Mouse (Mus musculus): Measurements from ENCODE around the gene Trmt10a. TPM values are rescaled to one million over a fixed set of nuclear protein-coding genes. Genes with fewer than 3 reads are reported as not detected.
A peak's percentile ranks its signal among the peaks of the same experiment; 100 is the strongest.

Trmt10a gene
- total RNA-seq, 1 experiment from 2014 or later, result 27.1 TPM

GRCm38 (mm10) chr3:138175551-138175950, 32.3 kb downstream of the Trmt10a start:
- ATAC-seq (replicated peaks in 1 of 2; ENCODE audit: insufficient read depth in 1 of 2, low FRiP score in 2 of 2, low TSS enrichment in 1 of 2, low read depth in 1 of 2, poor library complexity in 2 of 2, severe bottlenecking in 2 of 2), result no peak

- no peak for ATAC-seq (replicated peaks in 1 of 2; ENCODE audit: insufficient read depth in 1 of 2, low FRiP score in 2 of 2, low TSS enrichment in 1 of 2, low read depth in 1 of 2, poor library complexity in 2 of 2, severe bottlenecking in 2 of 2)
Observed at GRCm38 (mm10) chr3:138182019-138182418, 38.8 kb downstream of the Trmt10a start.

GRCm38 (mm10) chr3:138183371-138183770, 40.1 kb downstream of the Trmt10a start:
- ATAC-seq (replicated peaks in 1 of 2; ENCODE audit: insufficient read depth in 1 of 2, low FRiP score in 2 of 2, low TSS enrichment in 1 of 2, low read depth in 1 of 2, poor library complexity in 2 of 2, severe bottlenecking in 2 of 2), result no peak

- no peak for ATAC-seq (replicated peaks in 1 of 2; ENCODE audit: insufficient read depth in 1 of 2, low FRiP score in 2 of 2, low TSS enrichment in 1 of 2, low read depth in 1 of 2, poor library complexity in 2 of 2, severe bottlenecking in 2 of 2)
Observed at GRCm38 (mm10) chr3:138185290-138185689, 42.0 kb downstream of the Trmt10a start.

GRCm38 (mm10) chr3:138185995-138186930, 43.0 kb downstream of the Trmt10a start:
- no peak for ATAC-seq (replicated peaks in 1 of 2; ENCODE audit: insufficient read depth in 1 of 2, low FRiP score in 2 of 2, low TSS enrichment in 1 of 2, low read depth in 1 of 2, poor library complexity in 2 of 2, severe bottlenecking in 2 of 2)

GRCm38 (mm10) chr3:138192260-138192659, 49.0 kb downstream of the Trmt10a start:
- no peak for ATAC-seq (replicated peaks in 1 of 2; ENCODE audit: insufficient read depth in 1 of 2, low FRiP score in 2 of 2, low TSS enrichment in 1 of 2, low read depth in 1 of 2, poor library complexity in 2 of 2, severe bottlenecking in 2 of 2)

- no peak for ATAC-seq (replicated peaks in 1 of 2; ENCODE audit: insufficient read depth in 1 of 2, low FRiP score in 2 of 2, low TSS enrichment in 1 of 2, low read depth in 1 of 2, poor library complexity in 2 of 2, severe bottlenecking in 2 of 2)
Observed at GRCm38 (mm10) chr3:138193683-138194302, 50.5 kb downstream of the Trmt10a start, which contains the start of gene 4930579F01Rik. Gene 4930579F01Rik, minus strand, starts transcription at chr3:138193825.

GRCm38 (mm10) chr3:138197093-138197492, 53.8 kb downstream of the Trmt10a start:
- ATAC-seq (replicated peaks in 1 of 2; ENCODE audit: insufficient read depth in 1 of 2, low FRiP score in 2 of 2, low TSS enrichment in 1 of 2, low read depth in 1 of 2, poor library complexity in 2 of 2, severe bottlenecking in 2 of 2), result no peak

GRCm38 (mm10) chr3:138197556-138197955, 54.3 kb downstream of the Trmt10a start:
- ATAC-seq (replicated peaks in 1 of 2; ENCODE audit: insufficient read depth in 1 of 2, low FRiP score in 2 of 2, low TSS enrichment in 1 of 2, low read depth in 1 of 2, poor library complexity in 2 of 2, severe bottlenecking in 2 of 2), result no peak

GRCm38 (mm10) chr3:138197973-138198721, 54.9 kb downstream of the Trmt10a start:
- ATAC-seq (replicated peaks in 1 of 2; ENCODE audit: insufficient read depth in 1 of 2, low FRiP score in 2 of 2, low TSS enrichment in 1 of 2, low read depth in 1 of 2, poor library complexity in 2 of 2, severe bottlenecking in 2 of 2), result peak; percentile 94 to 97

GRCm38 (mm10) chr3:138198722-138199068, 55.4 kb downstream of the Trmt10a start:
- no peak for ATAC-seq (replicated peaks in 1 of 2; ENCODE audit: insufficient read depth in 1 of 2, low FRiP score in 2 of 2, low TSS enrichment in 1 of 2, low read depth in 1 of 2, poor library complexity in 2 of 2, severe bottlenecking in 2 of 2)

GRCm38 (mm10) chr3:138208821-138209220, 65.6 kb downstream of the Trmt10a start:
- ATAC-seq (replicated peaks in 1 of 2; ENCODE audit: insufficient read depth in 1 of 2, low FRiP score in 2 of 2, low TSS enrichment in 1 of 2, low read depth in 1 of 2, poor library complexity in 2 of 2, severe bottlenecking in 2 of 2), result no peak

Other genes starting within 250 kb of the Trmt10a start
- gene Lamtor3, start 224.9 kb upstream of the Trmt10a start, total RNA-seq (2017), result 85.1 and 90.1 TPM in 2 replicates
- 442 and 504 TPM in 2 replicates for gene Dapp1, start 161.9 kb upstream of the Trmt10a start, total RNA-seq (2017)
- gene 1110002E22Rik, start 78.4 kb upstream of the Trmt10a start, total RNA-seq (2017), result 0.05 TPM in 1 of 2 replicates, not detected in the other
- gene Gm5105, start 76.1 kb upstream of the Trmt10a start, total RNA-seq (2017), result not detected in 2 replicates
- gene Mttp, start 1.5 kb downstream of the Trmt10a start, total RNA-seq (2017), result 3.9 and 4.3 TPM in 2 replicates
- not detected in 2 replicates for gene 4930579F01Rik, start 50.4 kb downstream of the Trmt10a start, total RNA-seq (2017)
- not detected in 2 replicates for gene Adh7, start 74.3 kb downstream of the Trmt10a start, total RNA-seq (2017)
- not detected in 2 replicates for gene Adh1, start 117.5 kb downstream of the Trmt10a start, total RNA-seq (2017)
- gene Adh6a, start 169.8 kb downstream of the Trmt10a start, total RNA-seq (2017), result not detected in 2 replicates
- not detected in 2 replicates for gene Adh6b, start 198.3 kb downstream of the Trmt10a start, total RNA-seq (2017)